Mouse (Mus musculus) left cerebral cortex, postnatal 25 days (tissue): ENCODE results near the gene Haghl. TPM values are rescaled to one million over a fixed set of nuclear protein-coding genes. Genes with fewer than 3 reads are reported as not detected.

Experiments
- DNase-seq, 2 experiments: peaks; one replicate each; pipeline ENCODE4 v3.0.0; 2022; ENCODE audit warnings: low spot score in 2 of 2, mixed read lengths in 1 of 2
- intact Hi-C: fragments of 180-260 bp; cut with DNase I; formaldehyde crosslinking; loops from one replicate; pipeline ENCODE4 v1.15.1; 2025
- total RNA-seq, 2 experiments: library from RNA; stranded (reverse); gene quantifications; 2 replicates each; pipeline ENCODE4 v1.2.3; 2021

Gene Haghl
- 100 to 1,000 TPM; 109 to 122 TPM for total RNA-seq

DNA sequence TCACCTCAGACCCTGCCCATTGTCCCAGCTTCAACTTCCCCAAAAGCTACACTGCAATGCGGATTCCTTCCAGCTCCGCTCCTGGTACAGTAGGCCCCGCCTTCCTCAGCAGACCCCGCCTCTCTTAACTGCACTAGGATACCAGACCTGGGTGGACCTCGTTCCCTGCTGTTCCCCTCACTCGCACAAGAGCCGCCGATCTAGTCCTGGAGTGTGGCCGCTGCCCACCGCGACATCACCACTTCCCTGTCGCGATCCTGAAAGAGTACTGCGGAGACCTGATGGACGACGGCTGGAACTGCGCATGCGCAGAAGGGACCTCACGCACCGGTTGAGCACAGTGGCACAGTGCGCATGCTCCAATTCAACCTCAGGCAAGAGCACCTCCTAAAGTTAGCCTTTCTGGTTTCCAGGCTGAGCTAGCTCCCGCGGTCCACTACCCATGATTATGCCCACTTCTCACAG is at the start of gene Haghl:
Gene Haghl, minus strand, starts transcription at position 393 of the 465 bp plus-strand sequence.
- intact Hi-C loops: loop anchor here (2.0 kb wide), 1 partner anchor 39 kb away; no protein-coding TSS in a partner anchor
- DNase-seq: peak; percentile 98

DNA sequence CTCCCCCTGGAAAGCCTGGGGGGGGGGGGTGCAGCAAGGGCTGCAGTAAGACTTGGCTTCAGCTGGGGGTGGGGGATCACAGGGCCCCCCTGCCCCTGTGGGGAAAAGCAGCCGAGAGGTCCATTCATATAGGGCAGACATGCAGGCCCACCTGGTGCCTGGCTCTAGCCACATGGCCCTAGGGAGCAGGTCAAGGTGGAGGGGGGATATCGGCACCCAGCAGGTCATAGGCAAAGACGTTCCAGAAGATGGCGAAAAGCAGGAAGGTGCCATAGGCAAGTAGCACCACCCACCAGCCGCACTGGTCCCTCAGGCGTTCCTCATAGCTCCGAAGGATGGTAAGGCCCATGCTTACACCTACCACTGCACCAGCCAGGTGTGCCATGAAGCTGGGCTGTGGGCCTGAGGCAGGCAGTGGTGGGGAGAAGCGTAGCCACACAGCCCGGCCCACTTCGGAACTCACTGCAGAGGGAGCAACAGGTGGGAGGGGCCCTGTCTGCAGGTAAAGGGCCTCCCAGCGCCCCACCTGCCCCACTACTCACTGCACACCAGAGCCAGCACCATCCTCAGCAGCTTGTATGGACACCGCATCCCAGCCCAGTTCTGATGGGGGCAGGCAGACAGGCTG is 49.2 kb upstream of the Haghl start:
- DNase-seq: no peak
- intact Hi-C loops: no loop called here

DNA sequence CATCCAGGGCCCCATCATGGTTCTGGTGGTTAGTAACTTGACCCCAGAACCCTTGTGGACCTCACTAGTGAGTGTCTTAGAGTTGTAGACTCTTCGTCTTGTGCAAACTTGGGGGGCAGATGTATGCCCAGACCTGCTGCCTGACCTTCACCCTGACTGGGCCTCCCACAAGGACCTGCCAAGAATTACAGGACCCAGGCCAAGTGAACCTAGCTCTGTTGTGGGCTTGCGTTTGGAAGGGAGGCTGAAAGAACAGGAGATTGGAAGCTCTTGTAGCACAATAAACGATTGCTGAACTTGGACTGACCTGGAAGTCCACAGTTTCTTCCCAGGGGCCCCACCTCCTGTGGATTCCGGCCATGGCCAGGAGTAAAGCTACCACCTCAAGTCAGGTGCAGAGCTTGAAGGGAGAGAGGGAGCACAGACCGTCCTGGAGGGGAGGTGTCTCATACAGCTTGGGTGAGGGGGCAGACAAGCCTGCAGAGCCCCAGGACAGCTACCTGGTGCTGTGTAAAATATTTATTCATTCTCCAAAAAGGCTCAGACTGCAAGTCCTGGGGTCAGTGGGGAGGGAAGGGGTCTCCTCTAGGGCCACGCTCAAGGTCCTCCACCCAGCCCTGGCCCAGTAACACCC is 48.6 kb upstream of the Haghl start:
- intact Hi-C loops: no loop called here
- no peak for DNase-seq

DNA sequence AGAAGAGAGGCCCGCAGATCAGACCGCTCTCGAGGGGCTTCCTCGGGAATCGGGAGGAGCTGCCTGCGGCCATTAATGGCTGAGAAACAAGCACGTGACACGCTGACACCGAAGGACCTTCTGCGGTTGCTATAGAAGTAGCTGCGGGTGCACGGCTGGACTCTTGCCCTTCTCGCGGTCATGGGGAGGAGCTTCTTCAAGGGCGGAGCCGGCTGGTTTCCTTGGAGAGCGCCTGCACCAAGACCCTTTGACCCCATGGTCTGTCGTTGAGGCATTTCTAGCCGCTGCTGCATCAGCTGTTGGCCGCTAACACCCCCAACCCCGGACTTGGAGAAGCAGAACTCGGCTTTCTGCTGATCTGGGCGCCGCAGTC is 47.8 kb upstream of the Haghl start, which contains the start of gene Stub1:
Gene Stub1, minus strand, starts transcription at position 114 of the 373 bp plus-strand sequence.
- DNase-seq: peak; percentile 85 to 90
- intact Hi-C loops: no loop called here

DNA sequence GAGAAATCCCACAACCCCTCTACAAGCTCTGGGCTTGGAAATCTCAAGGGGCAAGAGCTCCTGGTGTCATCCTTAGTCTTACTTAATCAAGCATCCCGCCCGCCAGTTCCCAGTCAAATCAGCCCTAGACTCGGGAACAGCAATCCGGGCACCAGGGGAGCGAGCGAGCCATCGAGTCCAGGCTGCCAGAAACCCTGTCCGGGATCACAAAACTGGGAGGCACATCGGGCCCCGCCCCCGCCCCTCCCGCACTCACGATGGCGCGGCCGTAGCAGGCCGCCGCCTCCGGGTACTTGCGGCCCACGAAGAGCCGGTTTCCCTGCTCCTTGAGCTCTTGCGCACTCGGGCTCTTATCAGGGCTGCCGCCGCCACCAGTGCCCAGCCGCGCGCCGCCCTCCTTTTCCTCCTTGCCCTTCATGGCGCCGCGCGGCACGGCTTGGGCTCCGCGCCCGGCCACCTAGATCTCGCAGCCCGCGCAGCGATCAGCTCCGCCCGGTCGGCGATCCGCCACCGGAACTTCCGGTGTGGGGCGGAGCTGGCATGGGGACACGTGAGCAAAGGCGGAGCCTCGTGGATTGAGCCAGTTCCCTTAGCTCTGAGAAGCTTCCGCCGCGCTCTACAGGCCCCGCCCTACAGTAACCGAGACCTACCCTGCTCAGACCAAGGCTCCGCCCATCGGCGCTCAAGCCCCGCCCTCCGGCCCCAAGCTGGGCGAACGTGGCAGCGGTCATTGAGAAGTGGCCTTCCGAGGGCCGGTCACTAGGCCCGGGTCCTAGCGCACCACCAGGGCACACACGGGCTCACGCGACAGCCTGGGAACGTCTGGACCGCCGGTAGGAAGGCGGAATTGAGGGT is 47.2 kb upstream of the Haghl start:
- peak; percentile 98 to 99 for DNase-seq
- intact Hi-C loops: no loop called here

DNA sequence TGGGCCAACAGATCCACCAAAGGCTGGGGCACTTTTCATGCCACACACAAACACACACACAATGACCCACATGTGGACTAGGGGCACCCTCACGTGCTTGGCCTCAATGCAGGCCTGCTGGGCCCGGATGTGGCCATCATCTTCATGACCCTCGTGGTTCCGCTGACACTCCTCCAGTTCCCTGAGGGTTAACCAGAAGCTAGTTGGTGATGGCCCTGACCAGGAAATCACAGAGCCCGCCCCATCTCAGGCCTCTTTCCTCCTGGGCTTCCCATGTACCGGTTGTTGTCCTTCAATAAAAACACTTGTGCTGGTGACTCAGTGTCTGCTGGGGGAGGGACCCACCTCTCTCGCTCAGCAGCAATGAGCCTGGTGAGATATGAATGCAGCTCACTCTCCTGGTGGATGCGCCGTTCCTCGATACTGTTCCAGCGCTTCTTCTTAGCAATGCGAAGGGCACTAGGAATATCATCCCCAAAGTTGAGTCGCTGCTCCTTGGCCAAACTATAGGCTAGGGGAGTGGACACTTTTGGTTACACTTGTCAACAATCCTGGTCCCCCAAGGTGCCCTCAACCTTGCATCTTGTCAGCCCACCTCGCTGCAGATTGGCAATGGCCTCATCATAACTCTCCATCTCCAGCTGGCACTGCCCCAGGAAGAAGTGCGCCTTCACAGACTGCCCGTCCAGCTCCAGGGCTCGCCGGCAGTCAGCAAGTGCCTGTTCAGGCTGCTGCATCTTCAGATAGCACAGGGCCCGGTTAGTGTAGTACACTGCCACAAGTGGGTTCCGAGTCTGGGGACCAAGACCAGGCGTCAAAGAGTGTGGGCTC is 46.2 kb upstream of the Haghl start:
- intact Hi-C loops: no loop called here
- no peak for DNase-seq

DNA sequence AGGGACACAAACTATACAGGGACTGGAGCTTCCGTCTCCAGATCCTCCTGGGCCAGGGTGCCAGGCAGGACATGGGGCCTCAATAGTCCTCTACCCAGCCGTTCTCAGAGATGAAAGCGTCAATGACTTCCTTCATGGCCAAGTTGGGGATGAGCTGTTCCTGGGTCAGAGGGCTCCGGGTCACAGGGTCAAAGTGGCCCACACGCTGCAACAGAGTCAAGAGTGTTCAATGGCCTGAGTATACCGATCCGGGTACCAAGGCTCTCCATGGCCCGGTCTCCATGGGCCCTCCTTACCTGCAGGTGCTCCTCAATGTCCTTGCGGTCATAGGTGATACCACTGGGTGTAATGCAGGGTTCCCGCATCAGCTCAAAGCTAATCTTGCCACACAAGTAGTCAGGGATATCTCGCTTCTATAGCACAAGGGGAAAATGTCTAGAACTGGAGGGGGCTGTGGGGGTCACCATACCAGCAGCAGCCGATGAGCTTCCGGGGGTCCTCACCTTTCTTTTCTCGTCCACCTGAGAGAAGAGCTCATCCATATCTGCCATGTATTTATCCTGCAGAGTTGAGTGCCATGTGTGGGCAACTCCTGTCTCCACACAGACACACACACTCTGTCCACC is 45.4 kb upstream of the Haghl start:
- intact Hi-C loops: no loop called here
- no peak for DNase-seq

DNA sequence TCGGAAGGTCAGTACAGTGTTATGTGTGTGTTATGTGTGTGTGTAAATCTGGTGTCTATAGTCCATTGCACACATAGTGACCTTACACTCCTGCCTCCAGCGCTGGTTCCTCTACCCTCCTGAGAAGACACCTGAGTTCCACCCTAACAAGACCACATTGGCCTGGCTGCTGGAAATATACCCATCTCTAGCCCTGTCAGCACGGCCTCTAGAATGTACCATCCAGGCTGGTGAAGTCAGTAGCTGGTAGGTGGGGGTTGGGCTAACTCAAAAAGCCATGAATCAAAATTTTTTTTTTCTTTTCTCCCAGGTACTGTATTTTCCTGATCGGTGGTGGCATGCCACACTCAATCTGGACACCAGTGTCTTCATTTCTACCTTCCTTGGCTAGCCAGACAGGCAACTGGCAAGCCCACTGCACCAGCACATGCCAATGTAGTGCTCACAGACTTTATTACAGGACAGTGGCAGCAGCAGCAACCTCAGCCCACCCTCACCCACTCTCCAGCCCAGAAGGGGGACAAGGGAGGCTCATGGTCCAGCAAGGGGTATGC is 44.8 kb upstream of the Haghl start:
- intact Hi-C loops: no loop called here
- no peak for DNase-seq

DNA sequence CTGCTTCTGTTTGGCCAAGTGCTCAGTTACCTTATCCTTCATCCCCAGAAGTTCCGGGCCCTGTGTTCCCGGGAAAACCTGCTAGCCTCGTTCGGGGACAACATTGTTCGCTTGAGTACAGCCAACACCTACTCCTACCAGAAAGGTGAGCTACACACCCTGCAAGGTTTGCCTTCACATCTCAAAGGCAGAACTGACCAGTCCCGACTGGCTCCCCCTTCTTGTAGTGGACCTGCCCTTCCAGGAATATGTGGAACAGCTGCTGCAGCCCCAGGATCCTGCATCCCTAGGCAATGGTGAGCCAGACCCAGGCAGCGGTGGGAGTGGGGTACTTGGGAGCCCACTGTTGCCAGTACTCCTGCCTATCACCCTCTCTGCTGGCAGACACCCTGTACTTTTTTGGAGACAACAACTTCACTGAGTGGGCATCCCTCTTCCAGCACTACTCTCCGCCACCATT is 44.1 kb upstream of the Haghl start:
- DNase-seq: no peak
- intact Hi-C loops: no loop called here

DNA sequence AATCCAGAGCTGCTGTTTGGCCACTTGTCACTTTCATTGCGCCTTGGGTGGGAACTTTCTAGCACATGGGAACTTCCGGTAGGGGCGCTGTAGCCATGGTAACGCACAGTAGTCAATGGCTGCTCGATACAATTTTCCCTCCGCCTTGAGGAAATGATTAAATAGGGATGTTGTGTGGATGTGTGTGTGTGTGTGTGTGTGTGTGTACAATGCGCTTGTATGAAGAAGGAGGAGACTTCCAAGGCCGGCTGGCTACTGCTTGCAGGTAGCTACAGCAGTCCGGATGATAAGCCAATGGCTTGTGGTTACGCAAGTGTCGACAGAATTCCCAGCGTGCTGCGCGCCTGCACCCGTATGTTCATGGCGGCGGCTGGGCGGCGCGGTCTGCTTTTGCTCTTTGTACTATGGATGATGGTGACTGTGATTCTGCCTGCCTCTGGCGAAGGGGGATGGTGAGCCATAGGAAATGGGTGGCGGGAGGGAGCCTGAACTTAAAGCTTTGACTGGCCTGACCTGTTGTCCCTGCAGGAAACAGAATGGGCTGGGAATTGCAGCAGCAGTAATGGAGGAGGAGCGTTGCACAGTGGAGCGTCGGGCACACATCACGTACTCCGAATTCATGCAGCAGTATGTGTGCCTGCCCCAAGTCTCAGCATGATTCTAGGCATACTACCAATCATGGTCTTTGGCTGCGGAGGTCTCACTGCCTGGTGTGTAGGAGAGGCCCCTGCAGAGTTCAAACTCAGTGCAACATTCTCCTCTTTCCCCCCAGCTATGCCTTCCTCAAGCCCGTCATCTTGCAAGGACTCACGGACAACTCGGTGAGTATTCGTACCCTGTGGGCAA is 43.5 kb upstream of the Haghl start, which contains the start of gene Jmjd8:
Gene Jmjd8, plus strand, starts transcription at position 156 of the 846 bp plus-strand sequence.
- intact Hi-C loops: no loop called here
- peak; percentile 90 to 92 for DNase-seq

DNA sequence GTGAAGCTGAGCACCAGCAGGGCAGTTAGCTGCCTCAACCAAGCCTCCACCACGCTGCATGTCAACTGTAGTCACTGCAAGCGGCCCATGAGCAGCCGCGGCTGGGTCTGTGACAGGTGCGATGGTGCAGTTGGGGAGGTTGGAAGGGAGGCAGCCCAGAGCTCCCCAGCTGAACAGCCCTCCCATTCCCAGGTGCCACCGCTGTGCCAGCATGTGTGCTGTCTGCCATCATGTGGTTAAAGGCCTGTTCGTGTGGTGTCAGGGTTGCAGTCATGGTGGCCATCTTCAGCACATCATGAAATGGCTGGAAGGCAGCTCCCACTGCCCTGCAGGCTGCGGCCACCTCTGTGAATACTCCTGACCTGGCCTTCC is 42.7 kb upstream of the Haghl start:
- intact Hi-C loops: no loop called here
- DNase-seq: no peak

DNA sequence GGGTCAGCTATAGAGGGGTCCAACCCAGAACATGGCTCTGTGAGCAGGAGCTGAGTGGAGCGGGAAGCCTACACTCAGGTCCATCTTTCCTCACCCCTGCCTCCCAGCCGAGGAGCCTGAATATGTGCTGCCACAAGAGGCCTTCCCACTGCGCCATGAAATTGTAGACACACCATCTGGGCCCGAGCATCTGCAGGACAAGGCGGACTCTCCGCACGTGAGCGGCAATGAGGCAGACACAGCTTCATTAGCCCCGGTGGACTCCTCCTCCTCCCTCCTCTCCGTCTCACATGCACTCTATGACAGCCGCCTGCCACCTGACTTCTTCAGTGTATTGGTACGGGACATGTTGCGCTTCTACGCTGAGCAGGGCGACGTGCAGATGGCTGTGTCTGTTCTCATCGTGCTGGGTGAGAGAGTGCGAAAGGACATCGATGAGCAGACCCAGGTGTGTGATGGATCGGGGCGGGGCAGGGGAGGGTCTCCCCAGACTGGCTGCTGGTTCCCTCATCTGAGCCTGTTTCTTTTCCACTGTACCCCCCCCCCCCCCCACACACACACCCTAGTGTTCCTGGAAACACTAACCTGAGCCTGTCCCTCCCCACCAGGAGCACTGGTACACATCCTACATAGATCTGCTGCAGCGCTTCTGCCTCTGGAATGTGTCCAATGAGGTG is 42.2 kb upstream of the Haghl start:
- DNase-seq: no peak
- intact Hi-C loops: no loop called here

DNA sequence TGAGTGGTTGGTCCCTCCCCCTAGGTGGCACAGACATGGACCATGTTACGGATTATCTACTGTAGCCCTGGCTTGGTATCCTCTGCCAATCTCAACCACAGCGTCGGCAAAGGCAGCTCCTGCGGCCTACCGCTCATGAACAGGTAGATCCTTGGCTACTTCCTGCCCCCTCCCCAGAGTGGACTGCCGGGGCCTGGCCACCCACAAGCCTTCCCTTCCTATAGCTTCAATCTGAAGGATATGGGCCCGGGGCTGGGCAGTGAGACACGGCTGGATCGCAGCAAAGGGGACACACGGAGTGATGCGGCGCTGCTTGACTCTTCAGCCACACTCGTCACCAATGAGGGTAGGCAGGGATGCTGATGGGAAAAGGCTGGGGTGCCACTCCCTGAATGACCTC is 41.5 kb upstream of the Haghl start:
- no peak for DNase-seq
- intact Hi-C loops: no loop called here

DNA sequence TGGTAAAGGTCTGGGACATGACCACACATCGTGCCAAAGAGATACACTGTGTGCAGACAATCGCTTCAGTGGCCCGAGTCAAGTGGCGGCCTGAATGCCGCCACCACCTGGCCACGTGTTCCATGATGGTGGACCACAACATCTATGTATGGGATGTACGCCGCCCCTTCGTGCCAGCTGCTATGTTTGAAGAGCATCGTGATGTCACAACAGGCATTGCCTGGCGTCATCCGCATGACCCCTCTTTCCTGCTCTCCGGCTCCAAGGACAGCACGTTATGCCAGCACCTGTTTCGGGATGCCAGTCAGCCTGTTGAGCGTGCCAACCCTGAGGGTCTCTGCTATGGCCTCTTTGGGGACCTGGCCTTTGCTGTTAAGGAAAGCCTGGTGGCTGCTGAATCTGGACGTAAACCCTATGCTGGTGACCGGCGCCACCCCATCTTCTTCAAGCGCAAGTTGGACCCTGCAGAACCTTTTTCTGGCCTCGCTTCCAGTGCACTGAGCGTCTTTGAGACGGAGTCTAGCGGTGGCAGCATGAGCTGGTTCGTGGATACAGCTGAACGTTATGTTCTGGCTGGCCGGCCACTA is 40.6 kb upstream of the Haghl start:
- no peak for DNase-seq
- intact Hi-C loops: loop anchor here (2.0 kb wide), 1 partner anchor 41 kb away; the partner anchor contains the start of gene Haghl

DNA sequence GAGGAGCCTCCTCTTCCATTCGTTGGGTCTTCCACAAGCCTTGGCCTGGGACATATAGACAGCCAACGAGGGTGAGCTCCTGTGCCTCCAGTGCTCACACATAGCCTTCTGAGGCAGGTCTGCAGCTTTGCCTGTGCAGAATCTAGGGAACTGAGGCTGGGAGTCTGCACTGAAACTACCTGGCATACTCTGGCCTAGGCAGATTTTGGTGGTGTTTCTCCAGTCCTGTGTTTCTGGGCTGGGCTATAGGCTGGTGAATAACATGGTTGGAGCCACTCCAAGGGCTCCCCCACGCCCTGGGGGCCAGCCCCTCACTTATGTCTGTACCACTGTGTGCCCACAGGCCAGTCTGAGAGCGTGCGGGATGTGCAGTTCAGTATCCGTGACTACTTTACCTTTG is 39.8 kb upstream of the Haghl start:
- no peak for DNase-seq

DNA sequence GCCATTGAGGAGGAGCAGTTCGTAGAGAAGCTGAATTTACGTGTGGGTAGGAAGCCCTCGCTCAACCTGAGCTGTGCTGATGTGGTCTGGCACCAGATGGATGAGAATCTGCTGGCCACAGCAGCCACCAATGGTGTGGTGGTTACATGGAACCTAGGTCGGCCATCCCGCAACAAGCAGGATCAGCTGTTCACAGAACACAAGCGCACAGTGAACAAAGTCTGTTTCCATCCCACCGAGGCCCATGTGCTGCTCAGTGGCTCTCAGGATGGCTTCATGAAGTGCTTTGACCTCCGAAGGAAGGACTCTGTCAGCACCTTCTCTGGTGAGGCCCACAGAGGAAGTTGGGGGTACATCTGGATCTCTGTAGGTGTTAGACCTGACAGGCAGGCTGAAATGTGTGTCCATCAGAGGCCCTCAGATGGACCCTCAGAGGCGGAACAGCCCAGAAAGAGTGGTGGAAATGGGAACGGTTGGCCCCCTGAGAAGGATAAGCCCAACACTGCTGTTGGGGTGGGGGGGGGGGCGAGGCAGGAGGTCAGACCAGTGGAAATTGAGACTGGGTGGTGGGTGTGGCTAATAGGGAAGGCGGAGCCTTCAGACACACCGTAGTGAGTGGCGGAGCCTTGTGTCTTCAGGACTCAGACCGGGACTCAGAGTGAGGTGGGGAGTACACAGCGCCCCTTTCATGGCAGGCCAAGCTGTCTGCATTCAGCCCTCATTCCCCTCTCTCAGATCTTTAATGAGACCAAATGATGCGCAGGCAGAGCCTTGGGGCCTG is 39.1 kb upstream of the Haghl start:
- intact Hi-C loops: loop anchor here (2.0 kb wide), 1 partner anchor 40 kb away; the partner anchor contains the start of gene Haghl
- no peak for DNase-seq

More for the DNA sequence above, 39.8 kb upstream of the Haghl start:
- intact Hi-C loops: loop anchor here (2.0 kb wide), 1 partner anchor 41 kb away; the partner anchor contains the start of gene Haghl
